Mouse (Mus musculus) layer of hippocampus, adult 18-20 months (tissue): ENCODE measurements around the gene Gyg. TPM values are rescaled to one million over a fixed set of nuclear protein-coding genes. Genes with fewer than 3 reads are reported as not detected.
"Not testable (repeated sequence)": the region's sequence is repeated elsewhere in the genome, so short reads cannot be mapped to it uniquely, and the experiment has no call there.

ENCODE experiments used
- DNase-seq, 2 experiments: peaks; one replicate each; pipeline ENCODE4 v3.0.0; 2022; ENCODE audit warnings: low spot score in 2 of 2
- total RNA-seq, 2 experiments: library from RNA; stranded (reverse); gene quantifications; 2 replicates each; pipeline ENCODE4 v1.2.3; 2021

Gyg gene
- total RNA-seq, 2 experiments from 2014 or later: 43.2 to 46.7 TPM

DNA sequence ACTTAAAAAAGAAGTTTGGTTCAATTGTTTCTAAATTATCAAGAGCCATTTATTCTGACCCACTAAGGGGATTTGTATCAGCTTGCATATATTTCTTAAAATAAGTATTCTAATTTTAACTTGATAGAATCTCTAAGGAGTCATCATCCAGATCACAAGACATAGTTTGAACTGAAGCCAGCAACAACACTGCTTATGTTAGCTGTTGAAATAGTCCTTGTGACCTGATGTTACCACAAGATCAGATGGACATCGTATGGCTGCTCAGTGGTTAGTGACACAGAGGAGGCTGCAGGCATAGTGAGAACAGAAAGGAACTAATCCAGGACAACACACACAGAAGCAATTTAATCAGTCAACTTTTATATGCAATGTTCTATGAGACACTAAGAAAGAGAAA lies 22.4 kb downstream of the Gyg start:
- DNase-seq: no peak

DNA sequence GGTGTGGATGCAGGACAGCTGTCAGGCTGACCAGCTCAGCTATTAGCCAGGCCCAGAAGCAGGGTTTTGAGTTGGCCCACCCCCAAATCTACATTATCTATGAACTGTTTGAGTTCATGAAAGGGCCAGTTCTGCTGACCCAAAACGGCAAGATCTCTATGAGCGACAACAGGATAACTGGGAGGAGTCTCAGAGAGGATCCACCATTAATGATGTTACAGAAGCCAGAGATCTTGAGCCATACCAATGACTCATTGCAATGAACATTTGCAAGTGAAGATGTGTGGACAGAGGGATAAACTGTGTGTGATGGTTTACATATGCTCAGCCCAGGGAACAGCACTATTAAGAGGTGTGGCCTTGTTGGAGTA lies 23.8 kb downstream of the Gyg start:
- no peak for DNase-seq

DNA sequence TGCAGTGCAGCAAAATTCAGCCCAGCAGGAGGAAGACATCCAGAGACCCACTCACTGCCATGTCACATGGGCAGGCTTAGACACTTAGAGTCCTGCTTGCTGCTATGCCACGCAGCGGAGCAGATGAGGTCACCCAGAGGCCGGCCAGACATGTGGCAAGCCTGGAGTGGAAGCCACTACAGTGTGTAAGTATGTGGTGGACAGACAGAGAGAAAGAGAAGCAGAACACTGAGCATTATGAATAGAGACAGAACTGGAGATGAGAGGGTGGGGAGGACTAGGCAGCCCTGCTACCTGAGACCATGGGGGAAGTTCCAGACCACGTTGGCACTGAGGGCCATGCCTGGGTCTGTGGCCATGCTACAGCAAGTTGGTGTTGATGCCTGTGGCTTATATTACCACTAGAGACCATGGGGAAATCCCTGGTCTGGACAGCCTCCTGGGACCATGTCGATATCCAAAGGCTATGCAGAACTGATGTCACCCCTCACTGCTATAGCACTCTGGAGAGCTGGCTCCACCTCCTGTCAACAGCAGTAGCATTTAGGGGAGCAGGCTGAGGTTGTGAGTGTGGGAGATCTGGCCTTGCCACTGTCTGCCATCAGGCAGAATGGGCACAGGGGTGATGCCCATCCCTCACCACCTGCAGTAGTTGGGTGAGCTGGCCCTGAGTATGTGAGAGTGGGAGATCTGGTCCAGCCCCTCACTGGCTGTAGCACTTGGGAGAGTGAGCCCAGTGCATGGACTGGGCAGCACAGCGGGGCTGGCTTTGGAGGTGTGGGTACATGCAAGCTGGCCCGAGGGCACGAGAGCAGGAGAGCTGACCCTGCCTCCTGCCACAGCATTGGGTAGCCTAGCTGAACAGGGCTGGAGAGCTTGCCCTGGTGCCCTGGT lies 24.4 kb downstream of the Gyg start:
- DNase-seq: no peak

DNA sequence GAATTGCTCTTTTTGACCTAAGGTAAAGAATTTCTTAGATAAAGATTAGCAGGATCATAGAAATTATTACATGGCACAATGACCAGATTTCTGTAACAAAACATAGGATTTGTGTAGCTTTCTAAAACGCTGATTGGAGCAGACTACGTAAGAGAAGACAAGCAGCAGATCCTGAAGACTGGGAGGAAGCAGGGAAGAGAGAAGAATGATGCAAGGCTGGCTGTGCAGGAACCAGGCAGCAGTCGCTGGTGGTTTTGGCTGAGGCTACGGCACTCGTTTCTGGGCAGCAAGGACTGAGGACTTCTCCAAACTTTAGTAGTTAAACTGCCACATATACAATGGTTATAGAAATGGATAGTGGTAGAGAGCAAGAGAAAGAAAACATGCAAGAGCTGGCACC lies 25.6 kb downstream of the Gyg start:
- no peak for DNase-seq

DNA sequence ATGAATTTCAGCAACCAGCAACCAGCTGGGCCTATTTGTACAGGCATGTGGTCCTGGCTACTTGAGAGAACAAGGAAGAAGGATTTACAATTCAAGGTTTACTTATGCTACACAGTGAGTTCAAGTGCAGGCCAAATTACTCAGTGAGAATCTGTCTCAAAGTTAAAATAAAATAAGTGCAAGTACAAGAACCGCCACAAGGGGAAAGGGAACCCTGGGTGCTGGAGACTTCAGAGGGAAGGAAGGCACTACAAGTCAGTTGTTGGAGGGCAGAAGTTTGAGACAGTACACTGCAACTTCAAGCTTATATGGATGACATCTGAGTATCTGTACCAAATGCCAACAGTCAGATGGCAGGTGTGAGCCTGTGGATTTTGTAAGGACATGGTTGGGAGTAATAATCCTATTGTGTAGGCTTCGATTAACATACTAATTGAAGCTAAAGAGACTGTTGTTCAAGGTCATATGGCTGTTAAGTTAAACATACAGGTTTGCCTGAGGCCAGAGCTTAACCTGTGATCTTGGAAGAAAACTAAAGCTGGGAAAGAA lies 28.0 kb downstream of the Gyg start:
- DNase-seq: no peak

DNA sequence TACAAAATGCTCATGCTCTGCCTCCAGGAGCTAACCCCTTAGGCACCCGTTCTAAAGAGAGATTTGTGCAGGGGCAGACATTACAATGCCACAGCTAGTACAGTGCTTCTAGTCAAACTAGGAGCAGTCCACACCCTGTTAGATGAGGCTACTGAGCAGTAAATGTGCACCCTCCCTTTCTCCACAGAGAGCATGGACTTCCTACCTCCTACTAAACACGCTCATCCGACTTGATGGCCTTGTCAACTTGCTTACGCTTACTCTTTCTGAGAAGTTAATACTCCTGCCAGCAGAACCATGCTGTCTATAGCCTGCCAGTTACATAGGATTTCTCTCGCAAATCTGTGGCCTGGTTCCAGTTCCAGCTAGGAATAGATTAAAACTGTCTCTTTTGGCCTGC lies 29.5 kb downstream of the Gyg start:
- DNase-seq: no peak

DNA sequence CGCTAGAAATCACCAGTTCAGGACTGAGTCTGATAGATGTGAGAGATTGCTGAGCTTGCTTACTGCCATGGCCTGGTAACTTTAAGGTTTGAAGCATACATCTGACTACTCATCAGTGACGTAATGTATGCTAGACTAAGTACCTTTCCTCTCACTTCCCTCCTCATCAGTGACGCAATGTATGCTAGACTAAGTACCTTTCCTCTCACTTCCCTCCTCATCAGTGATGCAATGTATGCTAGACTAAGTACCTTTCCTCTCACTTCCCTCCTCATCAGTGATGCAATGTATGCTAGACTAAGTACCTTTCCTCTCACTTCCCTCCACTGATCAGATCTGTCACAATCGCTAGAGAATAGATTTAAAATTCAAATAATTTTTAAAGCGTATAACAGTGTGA lies 33.5 kb downstream of the Gyg start:
- DNase-seq: not testable (repeated sequence)

DNA sequence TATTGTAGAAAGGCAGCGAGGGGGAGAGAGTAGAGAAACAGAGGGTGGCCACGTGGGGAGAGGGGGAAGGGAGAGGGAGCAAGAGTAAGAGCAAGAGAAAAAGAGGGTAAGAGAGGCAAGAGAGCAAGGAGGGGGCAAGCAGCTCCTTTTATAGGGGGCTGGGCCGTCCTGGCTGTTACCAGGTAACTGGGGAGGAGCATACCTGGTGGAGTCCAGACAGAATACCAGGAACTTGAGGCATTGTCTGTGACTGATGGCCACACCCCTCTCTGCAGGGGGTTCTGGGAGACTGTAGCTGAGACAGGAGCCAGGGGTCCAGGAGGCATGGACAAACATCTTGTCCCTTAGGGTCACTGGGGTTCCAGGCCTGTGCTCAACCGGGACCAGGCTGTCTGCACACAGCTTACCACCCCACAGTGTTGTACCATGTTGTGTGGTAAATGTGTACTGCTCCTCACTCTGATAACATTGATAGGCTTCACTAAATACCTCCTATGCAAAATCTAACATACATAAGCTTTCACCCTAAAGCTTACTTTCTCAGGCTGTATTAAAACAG lies 35.4 kb downstream of the Gyg start:
- DNase-seq: no peak

DNA sequence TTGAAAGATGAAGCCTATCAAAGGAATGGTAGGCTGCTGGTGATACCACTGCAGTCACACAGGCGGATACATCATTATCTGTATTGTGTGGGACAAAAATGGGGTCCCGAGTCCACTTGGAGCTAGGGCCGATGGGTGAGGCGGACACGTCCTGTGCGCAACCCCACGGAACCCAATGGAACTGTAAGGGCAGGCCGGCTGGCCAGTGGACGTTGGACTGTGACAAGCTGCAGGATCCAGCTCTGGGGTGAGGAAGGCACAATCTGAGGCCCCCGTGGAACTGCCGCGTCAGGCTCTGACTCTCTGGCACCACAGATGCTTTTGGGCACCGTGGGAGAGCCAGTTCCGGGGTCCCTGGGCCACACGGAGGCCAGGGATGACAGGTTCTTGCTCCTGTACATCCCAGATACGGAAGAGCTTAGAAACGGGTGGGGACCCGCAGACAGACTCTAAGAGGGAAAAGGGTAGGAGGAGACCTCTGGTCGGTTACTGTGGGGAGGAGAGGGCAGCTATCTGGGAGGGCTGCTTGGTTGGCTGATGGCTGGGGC lies 36.0 kb downstream of the Gyg start:
- DNase-seq: no peak

DNA sequence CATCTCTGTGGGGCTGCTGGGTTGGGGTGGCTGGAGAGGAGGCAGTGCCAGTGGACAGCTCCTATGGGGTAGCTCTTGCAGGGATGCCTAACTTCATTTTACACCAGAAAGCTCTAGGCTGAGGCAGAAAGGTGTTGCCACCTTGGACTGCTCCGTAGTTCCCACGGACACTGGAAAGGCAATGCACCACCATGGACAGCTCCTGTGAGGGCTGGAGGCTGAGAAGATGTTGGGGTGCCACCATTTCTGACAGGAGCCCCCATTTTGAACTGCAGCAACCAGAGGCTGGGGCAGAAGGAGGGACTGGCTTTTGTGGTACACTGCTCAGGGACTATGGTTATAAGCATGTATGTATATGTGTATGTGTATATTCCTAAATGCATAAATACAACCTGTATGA lies 43.2 kb downstream of the Gyg start:
- no peak for DNase-seq

DNA sequence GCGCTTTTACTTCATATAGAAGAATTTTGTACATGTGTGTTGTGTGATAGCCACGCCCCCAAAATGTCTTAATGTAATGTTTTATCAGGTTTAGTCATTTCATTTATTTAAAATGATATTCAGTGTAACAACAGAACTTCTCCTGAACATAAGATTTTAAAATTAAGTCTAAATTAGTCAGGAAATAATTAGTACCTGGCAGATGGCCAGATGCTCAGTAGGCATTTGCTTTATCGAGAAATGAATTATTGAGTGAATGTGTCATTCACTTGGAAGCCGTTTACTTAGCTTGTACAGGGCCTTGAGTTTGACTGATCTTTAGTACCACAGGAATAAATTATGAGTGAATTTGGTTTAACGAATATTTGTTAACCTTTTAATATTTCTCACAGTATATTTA lies 46.2 kb downstream of the Gyg start:
- no peak for DNase-seq

DNA sequence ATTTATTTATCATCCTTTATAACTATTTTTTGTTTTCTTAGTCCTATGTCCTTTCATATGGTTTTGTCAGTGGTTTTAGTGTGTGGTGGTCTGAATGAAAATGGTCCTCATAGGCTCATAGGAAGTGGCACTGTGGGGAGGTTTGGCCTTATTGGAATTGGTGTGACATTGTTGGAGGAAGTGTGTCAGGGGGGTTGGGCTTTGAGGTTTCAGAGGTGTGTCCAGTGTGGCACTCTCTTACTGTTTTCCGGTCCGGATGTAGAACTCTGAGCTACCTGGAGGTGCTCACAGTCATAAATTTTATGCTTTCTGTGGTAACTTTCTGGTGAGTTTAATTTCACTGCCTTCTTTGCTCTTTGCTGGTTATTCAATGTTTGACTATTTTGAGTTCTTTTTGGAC lies 50.3 kb downstream of the Gyg start:
- DNase-seq: no peak

DNA sequence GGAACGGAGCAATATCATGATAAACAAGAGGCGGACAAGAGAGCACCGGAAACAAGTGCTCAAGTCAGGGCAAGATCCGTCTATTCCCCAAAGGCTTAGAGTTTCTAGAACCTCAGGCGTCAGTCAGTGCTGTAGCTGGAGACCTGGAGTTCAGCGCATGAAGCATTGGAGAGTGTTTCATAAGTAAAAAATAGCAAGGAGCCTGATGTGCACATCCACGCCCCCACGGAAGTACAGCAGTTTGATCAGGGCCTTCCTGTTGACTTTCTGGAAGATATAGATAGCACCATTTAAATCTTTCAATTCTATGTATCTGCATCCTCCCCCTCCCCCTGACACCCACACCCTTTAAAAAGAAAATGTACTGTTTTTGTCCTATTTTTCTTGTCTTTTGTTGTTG lies 50.8 kb downstream of the Gyg start:
- no peak for DNase-seq

DNA sequence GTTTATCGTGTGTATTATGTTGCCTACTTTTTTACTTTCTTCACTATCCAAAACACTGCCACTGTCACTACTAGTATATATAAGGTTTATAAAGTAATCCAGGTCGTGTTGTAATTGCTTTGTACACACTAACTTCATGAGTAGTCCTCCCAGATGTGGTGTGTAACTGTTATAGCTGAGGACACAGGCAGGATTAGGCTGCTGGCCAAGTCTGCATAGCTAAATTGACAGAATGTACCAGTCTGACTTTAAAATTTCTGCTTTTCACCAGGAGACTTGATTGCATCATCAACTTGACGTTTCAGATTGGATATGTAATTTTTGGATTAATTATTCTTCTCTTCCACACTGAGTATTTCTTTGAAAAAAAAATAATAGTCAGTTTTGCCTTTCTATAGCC lies 51.3 kb downstream of the Gyg start:
- no peak for DNase-seq

DNA sequence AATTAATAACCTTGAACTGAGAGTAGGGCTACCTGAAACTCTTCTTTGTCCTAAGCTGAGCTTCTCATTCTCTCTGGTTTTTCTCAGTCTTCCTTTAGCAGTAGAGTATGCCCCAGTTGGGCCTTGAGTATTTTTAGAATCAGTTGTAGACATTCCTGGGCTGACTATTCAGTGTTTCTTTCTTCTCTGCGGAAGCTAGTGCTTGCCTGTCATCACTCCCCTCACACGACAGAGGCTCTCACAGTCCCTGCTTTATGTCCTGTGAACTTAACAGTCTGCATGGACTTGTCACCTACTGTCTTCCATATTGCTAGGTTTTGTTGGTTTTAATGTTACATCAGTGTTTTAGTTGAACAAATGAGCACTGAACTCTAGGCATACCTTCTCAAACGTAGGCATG lies 73.0 kb downstream of the Gyg start:
- DNase-seq: no peak

DNA sequence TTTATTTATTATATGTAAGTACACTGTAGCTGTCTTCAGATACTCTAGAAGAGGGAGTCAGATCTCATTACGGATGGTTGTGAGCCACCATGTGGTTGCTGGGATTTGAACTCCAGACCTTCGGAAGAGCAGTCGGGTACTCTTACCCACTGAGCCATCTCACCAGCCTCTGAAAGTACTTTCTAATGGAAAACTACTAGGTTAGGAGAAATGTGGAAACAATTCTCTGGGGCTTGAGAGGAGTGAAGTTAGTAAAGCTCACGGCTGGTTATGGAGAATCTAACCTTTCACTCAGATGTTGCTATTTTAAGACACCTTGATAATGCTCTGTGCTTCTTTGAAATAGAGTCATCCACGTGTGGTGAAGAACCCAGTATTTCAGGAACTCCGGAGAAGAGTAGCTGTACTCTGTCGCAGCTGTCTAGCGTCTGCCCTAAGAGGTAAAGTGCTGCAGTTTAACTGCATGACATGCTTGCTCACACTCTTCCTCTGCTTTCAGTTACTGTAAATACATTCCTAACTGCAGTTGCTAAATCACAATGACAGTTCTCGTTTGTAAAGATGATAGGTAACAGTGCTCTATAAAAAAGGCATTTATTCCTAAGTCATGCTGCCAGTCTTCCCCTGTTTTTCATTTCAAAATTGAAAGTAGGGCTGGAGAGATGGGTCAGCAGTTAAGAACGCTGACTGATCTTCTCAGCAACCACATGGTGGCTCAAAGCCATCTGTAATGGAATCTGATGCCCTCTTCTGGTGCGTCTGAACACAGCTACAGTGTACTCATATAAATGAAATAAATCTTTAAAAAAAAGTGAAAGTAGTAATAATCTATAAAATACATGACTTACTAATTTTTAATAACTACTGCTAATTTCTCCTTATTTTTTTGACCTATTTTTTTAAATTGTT lies 78.7 kb downstream of the Gyg start:
- no peak for DNase-seq

Other genes starting within 250 kb of the Gyg start
- 1 to 10 TPM; 7.3 to 9.6 TPM for gene Cp, start 198.3 kb downstream of the Gyg start, total RNA-seq
- gene Hps3, start 120.0 kb downstream of the Gyg start, total RNA-seq: 10 to 100 TPM; 17.9 to 18.2 TPM
- gene Hltf, start 97.5 kb downstream of the Gyg start, total RNA-seq: 10 to 100 TPM; 22.3 to 24.9 TPM
- not detected for gene Cpa3, start 86.9 kb upstream of the Gyg start, total RNA-seq
- gene Cpb1, start 120.4 kb upstream of the Gyg start, total RNA-seq: under 1 TPM in 1 of 2 experiments, not detected in 1; 0.13 TPM
- not detected for gene Agtr1b, start 211.9 kb upstream of the Gyg start, total RNA-seq